In genomic region chr7:37192536-37192935, GRCm38 (mm10) we compare ENCODE assay signal across 24 mouse cellular contexts.
A peak's percentile ranks its signal among the peaks of the same experiment; 100 is the strongest.
DNase-seq lines count a peak whose midpoint lies in the region; ATAC-seq lines count a peak whose summit lies in the region.
"Had no signal": no experiment of that assay in that cellular context is flagged by ENCODE, and none has a peak within 500 bp of the region (broad histone marks: within the 10 kb centered on the region; RNA-seq: fewer than 3 reads in every experiment).

No protein-coding gene starts in this region.

- no peak overlapping the region for H3K4me2 ChIP-seq in embryonic facial prominence, embryonic 14.5 days (ENCODE audit: low read depth, low read length)
- H3K4me2 ChIP-seq: embryonic facial prominence, embryonic 13.5 days; forebrain, embryonic 13.5 days; forebrain, embryonic 15.5 days had no signal

- no peak overlapping the region for H3K9ac ChIP-seq in embryonic facial prominence, embryonic 14.5 days (ENCODE audit: low read depth, low read length)
- H3K9ac ChIP-seq: embryonic facial prominence, embryonic 13.5 days; forebrain, embryonic 13.5 days; forebrain, embryonic 15.5 days; forebrain, postnatal 0 days had no signal

- 25% methylated on average over 2 of the region's 2 CpGs for WGBS in embryonic facial prominence, embryonic 14.5 days
- 22% methylated on average over 2 of the region's 2 CpGs for WGBS in embryonic facial prominence, embryonic 10.5 days

- peak; percentile 14 for DNase-seq in embryonic facial prominence, embryonic 14.5 days (ENCODE audit: low spot score)
- no peak for DNase-seq in embryonic facial prominence, embryonic 10.5 days (ENCODE audit: low spot score)
- DNase-seq in ES-CJ7 (ENCODE audit: low read depth, low spot score), result peak; percentile 78
- peak; percentile 81 for DNase-seq in R1 (ENCODE audit: low read depth, low spot score)
- DNase-seq in frontal cortex, adult 2 months (ENCODE audit: extremely low spot score in 1 of 2, low spot score in 1 of 2), result no peak
- no peak for DNase-seq in urinary bladder, postnatal 36 days (ENCODE audit: low spot score in 2 of 2)
- DNase-seq: adrenal gland, adult 8-10 months; adrenal gland, postnatal 14 days; adrenal gland, postnatal 36 days; B cell, adult 2 months; cerebellum, adult 11-12 months; cerebellum, adult 2 months; cerebellum, adult 9-10 months; cerebellum, postnatal 10 days; cerebellum, postnatal 25 days; forebrain, postnatal 0 days had no signal

- no peaks in the 10 kb centered on the region for H3K4me1 ChIP-seq in embryonic facial prominence, embryonic 14.5 days (ENCODE audit: control insufficient read depth, insufficient read depth, low read length)
- no peaks in the 10 kb centered on the region for H3K4me1 ChIP-seq in embryonic facial prominence, embryonic 10.5 days
- H3K4me1 ChIP-seq: embryonic facial prominence, embryonic 13.5 days; forebrain, embryonic 13.5 days; forebrain, embryonic 15.5 days had no signal

- H3K9me3 ChIP-seq in embryonic facial prominence, embryonic 14.5 days (ENCODE audit: control insufficient read depth, low read length), result no peaks in the 10 kb centered on the region
- H3K9me3 ChIP-seq in embryonic facial prominence, embryonic 10.5 days, result no peaks in the 10 kb centered on the region
- H3K9me3 ChIP-seq: embryonic facial prominence, embryonic 13.5 days; forebrain, embryonic 13.5 days; forebrain, embryonic 15.5 days had no signal

- H3K27ac ChIP-seq in embryonic facial prominence, embryonic 14.5 days (replicated peaks; ENCODE audit: low read depth, low read length), result no peak overlapping the region
- no peak overlapping the region for H3K27ac ChIP-seq in embryonic facial prominence, embryonic 10.5 days (replicated peaks)
- H3K27ac ChIP-seq: embryonic facial prominence, embryonic 13.5 days; forebrain, embryonic 13.5 days; forebrain, embryonic 15.5 days had no signal

- no peaks in the 10 kb centered on the region for H3K36me3 ChIP-seq in embryonic facial prominence, embryonic 14.5 days (ENCODE audit: control insufficient read depth, insufficient read depth, low read length)
- no peaks in the 10 kb centered on the region for H3K36me3 ChIP-seq in embryonic facial prominence, embryonic 10.5 days (replicated peaks)
- H3K36me3 ChIP-seq: embryonic facial prominence, embryonic 13.5 days; forebrain, embryonic 15.5 days; G1E had no signal

- H3K27me3 ChIP-seq in embryonic facial prominence, embryonic 14.5 days (replicated peaks; ENCODE audit: control insufficient read depth, insufficient read depth, low read length), result no peaks in the 10 kb centered on the region
- H3K27me3 ChIP-seq in embryonic facial prominence, embryonic 10.5 days (replicated peaks; ENCODE audit: low read depth, poor library complexity, severe bottlenecking), result no peaks in the 10 kb centered on the region
- H3K27me3 ChIP-seq: CH12.LX; embryonic facial prominence, embryonic 13.5 days; forebrain, embryonic 13.5 days; forebrain, embryonic 15.5 days had no signal

- H3K4me3 ChIP-seq in embryonic facial prominence, embryonic 14.5 days (ENCODE audit: low read depth, low read length), result no peak overlapping the region
- no peak overlapping the region for H3K4me3 ChIP-seq in embryonic facial prominence, embryonic 10.5 days
- H3K4me3 ChIP-seq: embryonic facial prominence, embryonic 13.5 days; forebrain, embryonic 13.5 days; forebrain, embryonic 15.5 days had no signal

- ATAC-seq in embryonic facial prominence, embryonic 14.5 days (ENCODE audit: low read depth), result no peak
- ATAC-seq: activated CD4-positive, CD25-positive, alpha-beta regulatory T cell, adult 4 months; CD4-positive, CD25-positive, alpha-beta regulatory T cell, adult 4 months; forebrain, embryonic 13.5 days; forebrain, embryonic 15.5 days; forebrain, postnatal 0 days; Patski had no signal

Comparison
In these comparisons a context has a peak if more than half of its experiments do, and no peak if none do; other contexts are left out.
1. DNase-seq: peak in embryonic facial prominence, embryonic 14.5 days (single experiment), ES-CJ7 (single experiment) and R1 (single experiment); none in embryonic facial prominence, embryonic 10.5 days (single experiment), frontal cortex, adult 2 months (0 of 2) and urinary bladder, postnatal 36 days (0 of 2).